Mouse (Mus musculus): ENCODE measurements around the gene Fam160a1. TPM values are rescaled to one million over a fixed set of nuclear protein-coding genes. Genes with fewer than 3 reads are reported as not detected.
A peak's percentile ranks its signal among the peaks of the same experiment; 100 is the strongest.

The Fam160a1 gene
- total and polyA plus RNA-seq, 2 experiments from 2014 or later = 0.32 to 1.2 TPM

DNA sequence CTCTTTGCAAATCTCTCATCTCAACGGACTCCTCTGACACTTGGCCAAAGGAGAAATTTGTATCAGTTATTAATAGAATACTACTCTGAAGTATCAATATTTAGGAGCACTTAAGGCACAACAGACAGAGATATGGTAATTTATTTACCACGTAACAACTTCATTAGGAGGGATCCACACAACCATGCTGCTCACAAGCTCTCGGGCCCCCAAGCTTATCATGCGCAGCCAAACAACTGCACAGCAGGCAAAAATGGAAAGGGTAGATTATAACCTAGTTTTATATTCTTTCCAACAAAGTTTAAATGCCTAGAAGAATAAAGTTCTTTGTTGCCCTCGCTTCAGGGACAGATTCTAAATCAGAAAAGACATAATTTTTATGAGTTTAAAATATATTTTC, 137.1 kb downstream of the Fam160a1 start:
- no peak for DNase-seq (ENCODE audit: low spot score)
- H3K9ac ChIP-seq (replicated peaks; ENCODE audit: low read length, poor library complexity, severe bottlenecking) = no peak overlapping the region
- no peak overlapping the region for H3K27ac ChIP-seq (ENCODE audit: low read depth, low read length)
- H3K4me3 ChIP-seq (ENCODE audit: low read depth, low read length) = no peak overlapping the region
- no peaks in the 10 kb centered on the region for H3K9me3 ChIP-seq (ENCODE audit: low read length)
- H3K36me3 ChIP-seq (ENCODE audit: insufficient read depth, low read length) = no peaks in the 10 kb centered on the region
- H3K27me3 ChIP-seq (ENCODE audit: insufficient read depth, low read length) = no peaks in the 10 kb centered on the region
- no peak for TF ChIP-seq CTCF (IDR thresholded peaks at IDR 0.05)
- no peak for ATAC-seq (ENCODE audit: low FRiP score)
- H3K4me2 ChIP-seq (ENCODE audit: low read depth, low read length, poor library complexity, severe bottlenecking) = no peak overlapping the region
- WGBS = 73% methylated on average over 5 of the region's 5 CpGs
- no peaks in the 10 kb centered on the region for H3K4me1 ChIP-seq (ENCODE audit: insufficient read depth, low read length)

GRCm38 (mm10) chr3:85679312-85679933, 137.7 kb downstream of the Fam160a1 start:
- ATAC-seq (ENCODE audit: low FRiP score) = no peak
- WGBS = 90% methylated on average over 8 of the region's 8 CpGs
- no peak for DNase-seq (ENCODE audit: low spot score)
- H3K36me3 ChIP-seq (ENCODE audit: insufficient read depth, low read length) = no peaks in the 10 kb centered on the region
- no peak overlapping the region for H3K4me3 ChIP-seq (ENCODE audit: low read depth, low read length)
- H3K4me2 ChIP-seq (ENCODE audit: low read depth, low read length, poor library complexity, severe bottlenecking) = no peak overlapping the region
- H3K27me3 ChIP-seq (ENCODE audit: insufficient read depth, low read length) = no peaks in the 10 kb centered on the region
- TF ChIP-seq CTCF (IDR thresholded peaks at IDR 0.05) = no peak
- H3K27ac ChIP-seq (ENCODE audit: low read depth, low read length) = no peak overlapping the region
- H3K9ac ChIP-seq (replicated peaks; ENCODE audit: low read length, poor library complexity, severe bottlenecking) = no peak overlapping the region
- no peaks in the 10 kb centered on the region for H3K9me3 ChIP-seq (ENCODE audit: low read length)
- H3K4me1 ChIP-seq (ENCODE audit: insufficient read depth, low read length) = no peaks in the 10 kb centered on the region

- Histone ChIP-seq H3K4me1 (ENCODE audit: insufficient read depth, low read length) (no peaks in the 10 kb centered on the region), H3K36me3 (ENCODE audit: insufficient read depth, low read length) (no peaks in the 10 kb centered on the region), H3K4me2 (ENCODE audit: low read depth, low read length, poor library complexity, severe bottlenecking) (no peak overlapping the region), H3K9me3 (ENCODE audit: low read length) (no peaks in the 10 kb centered on the region), H3K27ac (ENCODE audit: low read depth, low read length) (no peak overlapping the region), H3K4me3 (ENCODE audit: low read depth, low read length) (no peak overlapping the region), H3K9ac (replicated peaks; ENCODE audit: low read length, poor library complexity, severe bottlenecking) (no peak overlapping the region), H3K27me3 (ENCODE audit: insufficient read depth, low read length) (no peaks in the 10 kb centered on the region)
- ATAC-seq (ENCODE audit: low FRiP score) (no peak), DNase-seq (ENCODE audit: low spot score) (no peak)
- no peak for TF ChIP-seq CTCF (IDR thresholded peaks at IDR 0.05)
- WGBS = 71% methylated on average over 3 of the region's 3 CpGs
Measured at GRCm38 (mm10) chr3:85677952-85678351, 139.1 kb downstream of the Fam160a1 start.

DNA sequence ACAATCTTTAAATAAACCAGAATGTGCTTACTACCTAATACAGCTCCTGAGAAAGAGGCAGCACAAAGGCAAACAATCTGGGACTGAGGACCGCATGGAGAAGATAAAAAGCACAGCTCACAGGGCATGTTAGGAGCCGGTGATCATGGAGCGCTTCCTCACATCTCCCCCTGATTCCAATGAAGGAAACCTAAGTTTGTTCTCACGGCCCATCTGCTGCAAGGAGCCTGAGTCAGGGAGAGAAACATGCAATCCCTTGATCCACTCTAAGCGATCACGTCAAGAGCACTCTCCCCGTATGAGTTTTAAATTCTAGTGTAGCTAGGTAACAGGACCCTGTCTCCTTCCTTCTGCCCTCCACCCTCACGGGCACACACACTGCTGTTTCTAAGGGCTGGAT, 140.0 kb downstream of the Fam160a1 start:
- no peak for TF ChIP-seq CTCF (IDR thresholded peaks at IDR 0.05)
- Histone ChIP-seq H3K9ac (replicated peaks; ENCODE audit: low read length, poor library complexity, severe bottlenecking) (no peak overlapping the region), H3K9me3 (ENCODE audit: low read length) (no peaks in the 10 kb centered on the region), H3K4me3 (ENCODE audit: low read depth, low read length) (no peak overlapping the region), H3K27me3 (ENCODE audit: insufficient read depth, low read length) (no peaks in the 10 kb centered on the region), H3K36me3 (ENCODE audit: insufficient read depth, low read length) (no peaks in the 10 kb centered on the region), H3K4me1 (ENCODE audit: insufficient read depth, low read length) (no peaks in the 10 kb centered on the region), H3K27ac (ENCODE audit: low read depth, low read length) (no peak overlapping the region), H3K4me2 (ENCODE audit: low read depth, low read length, poor library complexity, severe bottlenecking) (no peak overlapping the region)
- DNase-seq (ENCODE audit: low spot score) (no peak), ATAC-seq (ENCODE audit: low FRiP score) (no peak)
- 83% methylated on average over 8 of the region's 8 CpGs for WGBS

- Histone ChIP-seq H3K4me3 (ENCODE audit: low read depth, low read length) (no peak overlapping the region), H3K27ac (ENCODE audit: low read depth, low read length) (no peak overlapping the region), H3K36me3 (ENCODE audit: insufficient read depth, low read length) (no peaks in the 10 kb centered on the region), H3K9me3 (ENCODE audit: low read length) (no peaks in the 10 kb centered on the region), H3K4me2 (ENCODE audit: low read depth, low read length, poor library complexity, severe bottlenecking) (no peak overlapping the region), H3K27me3 (ENCODE audit: insufficient read depth, low read length) (no peaks in the 10 kb centered on the region), H3K9ac (replicated peaks; ENCODE audit: low read length, poor library complexity, severe bottlenecking) (no peak overlapping the region), H3K4me1 (ENCODE audit: insufficient read depth, low read length) (peaks cover 2% of the 10 kb centered on the region; the same call in 1 of the 2 replicates)
- no peak for TF ChIP-seq CTCF (IDR thresholded peaks at IDR 0.05)
- no peak for DNase-seq (ENCODE audit: low spot score)
- WGBS = 86% methylated on average over 6 of the region's 6 CpGs
- ATAC-seq (ENCODE audit: low FRiP score) = no peak
Measured at GRCm38 (mm10) chr3:85669844-85670243, 147.2 kb downstream of the Fam160a1 start.

DNA sequence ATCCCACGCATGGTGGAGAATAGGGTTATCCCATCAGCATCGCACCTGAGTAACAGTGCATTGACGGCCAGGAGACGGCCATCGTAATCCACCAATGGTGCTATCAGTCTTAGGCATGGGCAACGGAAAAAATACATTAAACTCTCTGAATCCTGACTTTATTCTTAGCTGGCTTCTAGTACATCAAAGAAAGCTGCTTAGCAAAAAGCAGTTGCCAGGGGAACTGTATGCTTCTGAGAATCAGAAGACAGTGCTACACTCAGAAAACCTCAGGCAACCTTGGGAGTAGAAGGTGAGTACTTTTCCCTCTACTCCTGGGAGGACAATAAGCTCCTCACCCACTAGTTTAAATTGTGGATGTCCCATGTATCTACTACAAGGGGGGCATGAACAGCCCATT, 149.4 kb downstream of the Fam160a1 start:
- H3K4me1 ChIP-seq (ENCODE audit: insufficient read depth, low read length) = peaks cover 2% of the 10 kb centered on the region; the same call in 1 of the 2 replicates
- H3K4me3 ChIP-seq (ENCODE audit: low read depth, low read length) = no peak overlapping the region
- no peak overlapping the region for H3K27ac ChIP-seq (ENCODE audit: low read depth, low read length)
- no peak overlapping the region for H3K9ac ChIP-seq (replicated peaks; ENCODE audit: low read length, poor library complexity, severe bottlenecking)
- no peak overlapping the region for H3K4me2 ChIP-seq (ENCODE audit: low read depth, low read length, poor library complexity, severe bottlenecking)
- ATAC-seq (ENCODE audit: low FRiP score) (peak; percentile 45; the same call in 1 of the 2 replicates), DNase-seq (ENCODE audit: low spot score) (no peak)
- H3K36me3 ChIP-seq (ENCODE audit: insufficient read depth, low read length) = no peaks in the 10 kb centered on the region
- no peaks in the 10 kb centered on the region for H3K9me3 ChIP-seq (ENCODE audit: low read length)
- no peak for TF ChIP-seq CTCF (IDR thresholded peaks at IDR 0.05)
- no peaks in the 10 kb centered on the region for H3K27me3 ChIP-seq (ENCODE audit: insufficient read depth, low read length)
- 63% methylated on average over 6 of the region's 6 CpGs for WGBS

Measured in midbrain, postnatal 0 days (tissue).